Mouse (Mus musculus) olfactory bulb, adult 2 months (tissue): ENCODE measurements around the gene Tmem159. TPM values are rescaled to one million over a fixed set of nuclear protein-coding genes. Genes with fewer than 3 reads are reported as not detected.

Experiments used
- H3K27ac ChIP-seq: fragments of 200-500 bp; 2 replicates; pipeline ENCODE4 v1.5.1; 2012; ENCODE audit warnings: low read depth, low read length; ENCODE audit not compliant: insufficient read depth
- H3K4me1 ChIP-seq: fragments of 200-500 bp; 2 replicates; pipeline ENCODE4 v1.6.1; 2012; ENCODE audit warnings: low read length; ENCODE audit not compliant: control insufficient read depth, insufficient read depth
- H3K4me3 ChIP-seq: fragments of 200-500 bp; 2 replicates; pipeline ENCODE4 v1.5.1; 2012; ENCODE audit warnings: mild to moderate bottlenecking, low read depth, low read length, moderate library complexity; ENCODE audit not compliant: insufficient read depth
- CTCF ChIP-seq: fragments of 200-500 bp; IDR thresholded peaks from 2 replicates; pipeline ENCODE4 v1.5.1; 2012; ENCODE audit warnings: low read depth, mild to moderate bottlenecking, low read length, moderate library complexity; ENCODE audit not compliant: insufficient read depth
- POLR2A ChIP-seq: fragments of 200-500 bp; IDR thresholded peaks from 2 replicates; pipeline ENCODE4 v1.6.1; 2012; ENCODE audit warnings: mild to moderate bottlenecking, low read depth, low read length, moderate library complexity; ENCODE audit not compliant: insufficient read depth
- WGBS: fragments of 180-500 bp; shearing (Covaris S2); methylation state at CpG from one replicate; pipeline ENCODE4 v1.1.7; 2018; 5-methylcytosine and 5-hydroxymethylcytosine counted together
- polyA plus RNA-seq: library from polyadenylated mRNA; stranded (reverse); fragments of >200 nt; gene quantifications from 2 replicates; pipeline ENCODE4 v1.2.4, GENCODE M21; 2012; ENCODE audit warnings: low replicate concordance; ENCODE audit not compliant: missing spikeins, insufficient read depth, insufficient read length

Gene Tmem159
- polyA plus RNA-seq, 1 experiment: not detected

GRCm38 (mm10) chr7:120157575-120158061 is 55.5 kb downstream of the Tmem159 start:
- TF ChIP-seq CTCF (no peak), POLR2A (no peak)
- Histone ChIP-seq H3K4me1 (no peaks in the 10 kb centered on the region), H3K27ac (no peak overlapping the region), H3K4me3 (no peak overlapping the region)
- 31% methylated on average over 5 of the region's 5 CpGs for WGBS

- Histone ChIP-seq H3K4me3 (no peak overlapping the region), H3K4me1 (no peaks in the 10 kb centered on the region), H3K27ac (no peak overlapping the region)
- TF ChIP-seq CTCF (no peak), POLR2A (no peak)
- 33% methylated on average over 4 of the region's 4 CpGs for WGBS
These were observed 56.0 kb downstream of the Tmem159 start for GRCm38 (mm10) chr7:120158121-120158613.

- TF ChIP-seq POLR2A (no peak), CTCF (no peak)
- Histone ChIP-seq H3K4me3 (no peak overlapping the region), H3K4me1 (no peaks in the 10 kb centered on the region), H3K27ac (no peak overlapping the region)
- 93% methylated on average over 11 of the region's 11 CpGs for WGBS
These were observed 61.6 kb downstream of the Tmem159 start for GRCm38 (mm10) chr7:120163581-120164251.

Other genes starting within 250 kb of the Tmem159 start
- gene Lyrm1, start 206.5 kb upstream of the Tmem159 start, polyA plus RNA-seq: not detected in 2 replicates
- not detected in 2 replicates for gene Dcun1d3, start 206.1 kb upstream of the Tmem159 start, polyA plus RNA-seq
- not detected in 2 replicates for gene Dnah3, start 7.1 kb upstream of the Tmem159 start, polyA plus RNA-seq
- not detected in 2 replicates for gene Zp2, start 42.9 kb downstream of the Tmem159 start, polyA plus RNA-seq
- gene Anks4b, start 71.5 kb downstream of the Tmem159 start, polyA plus RNA-seq: not detected in 2 replicates
- not detected in 2 replicates for gene Crym, start 99.8 kb downstream of the Tmem159 start, polyA plus RNA-seq
- not detected in 2 replicates for gene Abca14, start 101.6 kb downstream of the Tmem159 start, polyA plus RNA-seq
- gene Abca15, start 226.3 kb downstream of the Tmem159 start, polyA plus RNA-seq: not detected in 2 replicates